In the genomic region with DNA sequence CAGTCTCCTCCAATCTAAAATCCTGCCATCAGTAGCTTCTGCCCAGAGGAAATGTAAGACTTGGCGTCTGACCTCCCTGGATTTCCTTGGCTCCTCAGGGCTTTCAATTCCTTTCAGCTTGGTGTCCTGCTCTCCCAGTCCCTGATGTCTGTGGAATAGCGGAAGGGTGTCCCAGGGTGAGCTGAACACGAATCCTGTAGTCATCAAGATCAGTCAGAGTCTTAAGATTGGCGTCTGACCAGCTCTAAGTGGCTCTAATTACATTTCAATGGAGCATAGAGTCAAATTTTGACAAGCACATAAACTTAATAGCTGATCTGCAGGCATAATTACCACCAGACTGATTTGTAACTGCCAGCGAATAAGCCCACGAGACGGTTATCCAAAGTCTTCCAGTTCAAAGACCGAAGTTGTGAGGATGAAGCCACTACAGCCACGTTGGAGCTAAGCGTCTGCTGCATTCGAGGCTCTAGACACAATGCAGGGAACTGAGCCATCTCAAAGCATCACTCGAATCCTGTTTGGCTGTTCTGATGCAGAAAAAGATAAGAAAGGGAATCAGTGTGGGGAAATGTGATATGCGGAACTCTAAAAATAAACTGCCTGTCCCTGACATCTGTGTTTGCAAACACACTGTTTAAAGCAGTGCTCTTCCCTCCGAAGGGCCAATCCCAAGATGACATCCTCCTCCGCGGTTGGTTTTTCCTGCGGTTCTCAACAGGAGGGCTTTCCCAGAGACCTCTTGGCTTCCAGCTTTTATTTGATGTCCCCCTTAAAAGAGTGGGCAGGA, we compare ENCODE assay signal across 9 mouse cellular contexts.
DNase-seq lines count a peak whose midpoint lies in the region; ATAC-seq and TF ChIP-seq lines count a peak whose summit lies in the region.
"Had no signal": no experiment of that assay in that cellular context is flagged by ENCODE, and none has a peak within 500 bp of the region (broad histone marks: within the 10 kb centered on the region; RNA-seq: fewer than 3 reads in every experiment).

No protein-coding gene starts in this region.

- H3K4me3 ChIP-seq in spleen, adult 2 months (ENCODE audit: extremely low read depth, insufficient read depth, insufficient read length) = peak overlapping the region; percentile 43; the same call in 1 of the 2 replicates
- H3K4me3 ChIP-seq in heart, postnatal 0 days (ENCODE audit: low read depth, low read length) = peak overlapping the region; percentile 23
- H3K4me3 ChIP-seq in megakaryocyte, embryonic 14.5 days (replicated peaks) = peak overlapping the region; percentile 86

- TF ChIP-seq POLR2A in spleen, adult 2 months (IDR thresholded peaks at IDR 0.05; ENCODE audit: low read depth, low read length) = no peak

- H3K36me3 ChIP-seq in spleen, adult 2 months (ENCODE audit: control insufficient read depth, insufficient read depth, low read length) = no peaks in the 10 kb centered on the region
- no peaks in the 10 kb centered on the region for H3K36me3 ChIP-seq in heart, postnatal 0 days (replicated peaks; ENCODE audit: control insufficient read depth, insufficient read depth, low read length)
- H3K36me3 ChIP-seq in megakaryocyte, embryonic 14.5 days (replicated peaks; ENCODE audit: low read length) = no peaks in the 10 kb centered on the region

- TF ChIP-seq EP300 in heart, postnatal 0 days (IDR thresholded peaks at IDR 0.05; ENCODE audit: low read depth) = no peak; the same call in 1 of the 2 replicates

- no peaks in the 10 kb centered on the region for H3K9me3 ChIP-seq in heart, postnatal 0 days (replicated peaks; ENCODE audit: control insufficient read depth, low read length)
- H3K9me3 ChIP-seq in megakaryocyte, embryonic 14.5 days = no peaks in the 10 kb centered on the region

- DNase-seq in spleen, adult 2 months (ENCODE audit: low read depth in 1 of 2, low spot score in 2 of 2) = no peak
- DNase-seq in spleen, postnatal 4 days (ENCODE audit: low spot score in 2 of 2) = no peak
- DNase-seq in heart, postnatal 0 days (ENCODE audit: low spot score) = peak; percentile 31
- DNase-seq in kidney, postnatal 36 days = peak; percentile 40 to 57
- no peak for DNase-seq in Muller cell, postnatal 12 days (ENCODE audit: inconsistent ontology term)
- no peak for DNase-seq in cerebellum, postnatal 4 days (ENCODE audit: low spot score in 2 of 2)

- H3K4me1 ChIP-seq in spleen, adult 2 months (ENCODE audit: control insufficient read depth, insufficient read depth, insufficient read length) = peaks cover 3% of the 10 kb centered on the region; the same call in 1 of the 2 replicates
- H3K4me1 ChIP-seq in heart, postnatal 0 days (ENCODE audit: control insufficient read depth, insufficient read depth) = no peaks in the 10 kb centered on the region; the same call in 1 of the 2 replicates
- peaks cover 61% of the 10 kb centered on the region for H3K4me1 ChIP-seq in megakaryocyte, embryonic 14.5 days

- H3K4me2 ChIP-seq in heart, postnatal 0 days (ENCODE audit: low read depth, low read length) = peak overlapping the region; percentile 45

- peak overlapping the region; percentile 2; the same call in 1 of the 2 replicates for H3K27ac ChIP-seq in spleen, adult 2 months (ENCODE audit: insufficient read depth, low read length)
- H3K27ac ChIP-seq in heart, postnatal 0 days (ENCODE audit: low read depth) = peak overlapping the region; percentile 72

- peak; percentile 53 for ATAC-seq in heart, postnatal 0 days (ENCODE audit: insufficient read depth, low read depth)
- no peak for ATAC-seq in cerebellum, adult (ENCODE audit: insufficient number of reproducible peaks, low FRiP score, low TSS enrichment)
- ATAC-seq: Patski had no signal

- H3K9ac ChIP-seq in heart, postnatal 0 days (replicated peaks; ENCODE audit: low read depth, low read length) = no peak overlapping the region

- WGBS in spleen, adult 2 months = 8% methylated on average over 17 of the region's 17 CpGs
- WGBS in heart, postnatal 0 days = 44% methylated on average over 17 of the region's 17 CpGs

- TF ChIP-seq CTCF in spleen, adult 2 months (IDR thresholded peaks at IDR 0.05; ENCODE audit: extremely low read depth, insufficient read depth, insufficient read length, insufficient replicate concordance) = no peak
- no peak for TF ChIP-seq CTCF in heart, postnatal 0 days (IDR thresholded peaks at IDR 0.05; ENCODE audit: low read depth)

- no peaks in the 10 kb centered on the region; the same call in 1 of the 2 replicates for H3K27me3 ChIP-seq in spleen, adult 2 months (ENCODE audit: control insufficient read depth, insufficient read depth, low read length)
- no peaks in the 10 kb centered on the region for H3K27me3 ChIP-seq in heart, postnatal 0 days (ENCODE audit: control insufficient read depth, insufficient read depth, low read length)
- peaks cover 32% of the 10 kb centered on the region for H3K27me3 ChIP-seq in megakaryocyte, embryonic 14.5 days (replicated peaks)

Comparison
In these comparisons a context has a peak if more than half of its experiments do, and no peak if none do; other contexts are left out.
1. DNase-seq: peak in heart, postnatal 0 days (single experiment) and kidney, postnatal 36 days (2 of 2); none in spleen, adult 2 months (0 of 2), spleen, postnatal 4 days (0 of 2), Muller cell, postnatal 12 days (single experiment) and cerebellum, postnatal 4 days (0 of 2).
2. H3K4me3 ChIP-seq: peak in every context shown above with its lines; median percentile 86 in megakaryocyte, embryonic 14.5 days; 43 in spleen, adult 2 months; 23 in heart, postnatal 0 days.